ENCODE assay signal across 16 mouse cellular contexts in genomic region chr2:29528811-29529210, GRCm38 (mm10).
"Had no signal": no experiment of that assay in that cellular context is flagged by ENCODE, and none has a peak within 500 bp of the region (broad histone marks: within the 10 kb centered on the region; RNA-seq: fewer than 3 reads in every experiment).

No protein-coding gene starts in this region.

- H3K4me2 ChIP-seq: lung, embryonic 15.5 days; midbrain, embryonic 12.5 days; neural tube, embryonic 12.5 days; stomach, embryonic 15.5 days had no signal

- H3K9me3 ChIP-seq: lung, embryonic 15.5 days; megakaryocyte, embryonic 14.5 days; midbrain, embryonic 12.5 days; neural tube, embryonic 12.5 days; stomach, embryonic 15.5 days had no signal

- H3K4me1 ChIP-seq: stomach, embryonic 15.5 days had no signal

- ATAC-seq: lung, postnatal 0 days had no signal

- DNase-seq: lung, adult 2 months; lung, postnatal 14 days; lung, postnatal 36 days; midbrain, embryonic 14.5 days; right cerebral cortex, postnatal 14 days; thymus, adult 2 months; thymus, postnatal 25 days; thymus, postnatal 4 days had no signal

- H3K4me3 ChIP-seq: lung, embryonic 15.5 days; megakaryocyte, embryonic 14.5 days; midbrain, embryonic 12.5 days; neural tube, embryonic 12.5 days; stomach, embryonic 15.5 days had no signal

- H3K9ac ChIP-seq: lung, embryonic 15.5 days; midbrain, embryonic 12.5 days; neural tube, embryonic 12.5 days; stomach, embryonic 15.5 days had no signal

- H3K27me3 ChIP-seq: lung, embryonic 15.5 days; neural tube, embryonic 12.5 days; stomach, embryonic 15.5 days had no signal

- H3K27ac ChIP-seq: lung, embryonic 15.5 days; macrophage; midbrain, embryonic 12.5 days; neural tube, embryonic 12.5 days; stomach, embryonic 15.5 days; stomach, postnatal 0 days had no signal

- H3K36me3 ChIP-seq: lung, embryonic 15.5 days; midbrain, embryonic 12.5 days; neural tube, embryonic 12.5 days; stomach, embryonic 15.5 days had no signal
